14 mouse cellular contexts compared by ENCODE assay signal in the genomic region with DNA sequence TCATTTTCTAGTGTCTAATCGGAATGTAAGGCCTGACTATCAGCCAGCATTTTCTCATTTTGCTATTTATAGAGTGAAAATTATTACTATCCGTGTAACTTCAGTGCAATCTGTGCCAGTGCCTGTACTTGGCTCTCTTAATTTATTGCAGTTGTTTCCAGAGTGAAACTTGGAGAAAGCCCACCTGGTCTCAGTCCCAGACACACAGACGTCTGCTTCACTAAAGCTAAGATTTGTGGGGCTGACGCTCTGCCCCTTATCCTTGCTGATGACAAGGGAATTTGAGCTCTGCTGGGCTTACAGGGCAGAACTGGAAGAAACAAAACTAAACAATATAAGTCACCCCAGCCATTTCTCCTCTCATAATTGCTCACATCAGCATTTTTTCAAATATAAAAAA. TPM values are rescaled to one million over a fixed set of nuclear protein-coding genes. Genes with fewer than 3 reads are reported as not detected.
DNase-seq lines count a peak whose midpoint lies in the region; ATAC-seq and TF ChIP-seq lines count a peak whose summit lies in the region.
"Had no signal": no experiment of that assay in that cellular context is flagged by ENCODE, and none has a peak within 500 bp of the region (broad histone marks: within the 10 kb centered on the region; RNA-seq: fewer than 3 reads in every experiment).

No protein-coding gene starts in this region.

- no peak for TF ChIP-seq CTCF in lung, embryonic 14.5 days (IDR thresholded peaks at IDR 0.05; ENCODE audit: low read depth)
- no peak for TF ChIP-seq CTCF in lung, adult 2 months (IDR thresholded peaks at IDR 0.05; ENCODE audit: insufficient read depth, low read length)

- intact Hi-C loops in heart, postnatal 36 days (cut with DNase I) = no loop called here

- ATAC-seq in lung, embryonic 14.5 days (ENCODE audit: insufficient read depth) = peak; percentile 87
- no peak for ATAC-seq in frontal cortex, adult (ENCODE audit: low TSS enrichment)

- H3K4me3 ChIP-seq in lung, embryonic 14.5 days (ENCODE audit: low read depth, low read length) = no peak overlapping the region
- H3K4me3 ChIP-seq in lung, adult 2 months (replicated peaks; ENCODE audit: extremely low read depth, low read depth, low read length) = no peak overlapping the region
- H3K4me3 ChIP-seq: erythroblast, embryonic 14.5 days; neural tube, embryonic 12.5 days had no signal

- TF ChIP-seq POLR2A in lung, adult 2 months (IDR thresholded peaks at IDR 0.05; ENCODE audit: borderline replicate concordance, extremely low read depth, low read depth, low read length) = no peak

- peak; percentile 82 for DNase-seq in lung, embryonic 14.5 days
- DNase-seq in lung, adult 2 months = no peak
- DNase-seq in forelimb bud, embryonic 11.5 days (ENCODE audit: low read depth, low spot score) = peak; percentile 21
- DNase-seq in heart, postnatal 36 days = peak; percentile 19 to 37
- peak; percentile 24 for DNase-seq in lung, postnatal 25 days (ENCODE audit: low spot score)
- no peak for DNase-seq in c-Kit-positive CD71-positive TER-119-positive erythroid progenitor cells, embryonic 14.5 days (ENCODE audit: low spot score)
- DNase-seq in thymus, postnatal 25 days = no peak
- DNase-seq: adrenal gland, adult 8-10 months; cerebellum, adult 8-10 months; thymus, postnatal 36 days had no signal

- no peak overlapping the region for H3K27ac ChIP-seq in lung, embryonic 14.5 days (ENCODE audit: low read depth)
- H3K27ac ChIP-seq: neural tube, embryonic 12.5 days had no signal

- no peak overlapping the region for H3K4me2 ChIP-seq in lung, embryonic 14.5 days
- H3K4me2 ChIP-seq: neural tube, embryonic 12.5 days had no signal

- no peak overlapping the region for H3K9ac ChIP-seq in lung, embryonic 14.5 days
- H3K9ac ChIP-seq: neural tube, embryonic 12.5 days had no signal

- WGBS in lung, embryonic 14.5 days = 23% methylated on average over 4 of the region's 4 CpGs
- WGBS in lung, adult 2 months = 54% methylated on average over 4 of the region's 4 CpGs

- no peaks in the 10 kb centered on the region for H3K36me3 ChIP-seq in lung, embryonic 14.5 days (ENCODE audit: insufficient read depth)
- H3K36me3 ChIP-seq: G1E; neural tube, embryonic 12.5 days had no signal

- no peaks in the 10 kb centered on the region for H3K4me1 ChIP-seq in lung, embryonic 14.5 days (ENCODE audit: insufficient read depth)
- H3K4me1 ChIP-seq in lung, adult 2 months (ENCODE audit: control insufficient read depth, insufficient read depth, low read length) = no peaks in the 10 kb centered on the region

- no peaks in the 10 kb centered on the region for H3K27me3 ChIP-seq in lung, embryonic 14.5 days (ENCODE audit: insufficient read depth, low read length)
- H3K27me3 ChIP-seq: neural tube, embryonic 12.5 days had no signal

- H3K9me3 ChIP-seq in lung, embryonic 14.5 days (ENCODE audit: low read depth, low read length) = no peaks in the 10 kb centered on the region
- H3K9me3 ChIP-seq: neural tube, embryonic 12.5 days had no signal

RNA-seq across cellular contexts. Expression of gene Rnd3, which starts 47.7 kb away (rescaled TPM):
- 69.4 and 69.5 TPM in 2 replicates for polyA plus RNA-seq in lung, embryonic 14.5 days (2014; fragmentation: Nextera tagmentation; extraction: Ambion mirVana)
- polyA plus RNA-seq in lung, adult 2 months (2012; rRNA removed) = 1.3 and 4.3 TPM in 2 replicates
- total RNA-seq in heart, postnatal 36 days (2021) = 10 to 100 TPM; 15.3 to 18.9 TPM
- polyA plus RNA-seq: erythroblast, embryonic 14.5 days; G1E had no signal

Comparison
In these comparisons a context has a peak if more than half of its experiments do, and no peak if none do; other contexts are left out.
1. DNase-seq: peak in lung, embryonic 14.5 days (single experiment), forelimb bud, embryonic 11.5 days (single experiment), heart, postnatal 36 days (2 of 2) and lung, postnatal 25 days (single experiment); none in lung, adult 2 months (single experiment), c-Kit-positive CD71-positive TER-119-positive erythroid progenitor cells, embryonic 14.5 days (single experiment) and thymus, postnatal 25 days (single experiment).
2. RNA of gene Rnd3, which starts 47.7 kb away (polyA plus RNA-seq): 69.4 to 69.5 TPM in lung, embryonic 14.5 days; 1.3 to 4.3 TPM in lung, adult 2 months; every median in the first group is over 10 times any median in the second.